In genomic region chr4:119462457-119462856, GRCm38 (mm10) we compare ENCODE assay signal across 12 mouse cellular contexts. TPM values are rescaled to one million over a fixed set of nuclear protein-coding genes. Genes with fewer than 3 reads are reported as not detected.
DNase-seq lines count a peak whose midpoint lies in the region; ATAC-seq and TF ChIP-seq lines count a peak whose summit lies in the region.
"Had no signal": no experiment of that assay in that cellular context is flagged by ENCODE, and none has a peak within 500 bp of the region (broad histone marks: within the 10 kb centered on the region; RNA-seq: fewer than 3 reads in every experiment).

No protein-coding gene starts in this region.

- H3K79me2 ChIP-seq in heart, adult 2 months (replicated peaks; ENCODE audit: control insufficient read depth, insufficient read depth, low read length), result no peaks in the 10 kb centered on the region

- H3K4me3 ChIP-seq in heart, embryonic 13.5 days, result no peak overlapping the region
- no peak overlapping the region for H3K4me3 ChIP-seq in heart, adult 2 months
- no peak overlapping the region for H3K4me3 ChIP-seq in lung, embryonic 15.5 days
- H3K4me3 ChIP-seq in hindbrain, embryonic 14.5 days (replicated peaks; ENCODE audit: low read length), result no peak overlapping the region
- no peak overlapping the region for H3K4me3 ChIP-seq in neural tube, embryonic 13.5 days
- H3K4me3 ChIP-seq in liver, embryonic 12.5 days, result no peak overlapping the region
- H3K4me3 ChIP-seq: layer of hippocampus, adult 2 months; liver, embryonic 15.5 days had no signal

- H3K4me2 ChIP-seq in heart, embryonic 13.5 days, result peak overlapping the region; percentile 39; the same call in 1 of the 2 replicates
- H3K4me2 ChIP-seq in lung, embryonic 15.5 days, result no peak overlapping the region
- H3K4me2 ChIP-seq in hindbrain, embryonic 14.5 days (replicated peaks), result no peak overlapping the region
- peak overlapping the region; percentile 19 for H3K4me2 ChIP-seq in neural tube, embryonic 13.5 days
- H3K4me2 ChIP-seq in liver, embryonic 12.5 days, result no peak overlapping the region
- H3K4me2 ChIP-seq: liver, embryonic 15.5 days had no signal

- 82% methylated on average over 3 of the region's 3 CpGs for WGBS in heart, embryonic 13.5 days
- 75% methylated on average over 3 of the region's 3 CpGs for WGBS in heart, adult 2 months
- 68% methylated on average over 3 of the region's 3 CpGs for WGBS in lung, embryonic 15.5 days
- WGBS in hindbrain, embryonic 14.5 days, result 87% methylated on average over 3 of the region's 3 CpGs
- WGBS in neural tube, embryonic 13.5 days, result 87% methylated on average over 3 of the region's 3 CpGs
- WGBS in liver, embryonic 12.5 days (ENCODE audit: insufficient replicate concordance), result 51% methylated on average over 3 of the region's 3 CpGs

- H3K9me3 ChIP-seq in heart, embryonic 13.5 days, result no peaks in the 10 kb centered on the region
- H3K9me3 ChIP-seq in lung, embryonic 15.5 days, result no peaks in the 10 kb centered on the region
- no peaks in the 10 kb centered on the region for H3K9me3 ChIP-seq in hindbrain, embryonic 14.5 days (ENCODE audit: control insufficient read depth, low read length)
- H3K9me3 ChIP-seq in neural tube, embryonic 13.5 days, result no peaks in the 10 kb centered on the region
- H3K9me3 ChIP-seq in liver, embryonic 12.5 days (replicated peaks), result no peaks in the 10 kb centered on the region
- H3K9me3 ChIP-seq: liver, embryonic 15.5 days had no signal

- no peaks in the 10 kb centered on the region for H3K36me3 ChIP-seq in heart, embryonic 13.5 days
- no peaks in the 10 kb centered on the region for H3K36me3 ChIP-seq in heart, adult 2 months (ENCODE audit: control insufficient read depth, insufficient read depth, low read length)
- H3K36me3 ChIP-seq in lung, embryonic 15.5 days, result no peaks in the 10 kb centered on the region
- peaks cover 9% of the 10 kb centered on the region; the same call in 1 of the 2 replicates for H3K36me3 ChIP-seq in hindbrain, embryonic 14.5 days (replicated peaks; ENCODE audit: control insufficient read depth, insufficient read depth)
- H3K36me3 ChIP-seq in neural tube, embryonic 13.5 days, result no peaks in the 10 kb centered on the region
- no peaks in the 10 kb centered on the region for H3K36me3 ChIP-seq in liver, embryonic 12.5 days
- H3K36me3 ChIP-seq: liver, embryonic 15.5 days had no signal

- intact Hi-C loops in heart, adult 2 months (cut with DNase I), result loop anchor here (2.0 kb wide), 1 partner anchor 34 kb away; no protein-coding TSS in a partner anchor

- no peak for DNase-seq in heart, adult 2 months
- no peak for DNase-seq in lung, postnatal 25 days (ENCODE audit: low spot score)
- DNase-seq in hindbrain, embryonic 14.5 days (ENCODE audit: low spot score), result no peak
- DNase-seq in urinary bladder, postnatal 14 days (ENCODE audit: low spot score), result no peak

- peak overlapping the region; percentile 69 for H3K27ac ChIP-seq in heart, embryonic 13.5 days (replicated peaks)
- H3K27ac ChIP-seq in heart, adult 2 months, result no peak overlapping the region; the same call in 1 of the 2 replicates
- H3K27ac ChIP-seq in lung, embryonic 15.5 days, result peak overlapping the region; percentile 60; the same call in 1 of the 2 replicates
- H3K27ac ChIP-seq in hindbrain, embryonic 14.5 days, result peak overlapping the region; percentile 88
- peak overlapping the region; percentile 91 for H3K27ac ChIP-seq in neural tube, embryonic 13.5 days (replicated peaks)
- H3K27ac ChIP-seq in liver, embryonic 12.5 days, result no peak overlapping the region
- H3K27ac ChIP-seq: liver, embryonic 15.5 days had no signal

- ATAC-seq in heart, embryonic 13.5 days (ENCODE audit: extremely low read depth, insufficient number of reproducible peaks, low FRiP score, low TSS enrichment), result no peak
- ATAC-seq in lung, embryonic 15.5 days (ENCODE audit: borderline replicate concordance, extremely low read depth, low FRiP score, low TSS enrichment), result no peak
- ATAC-seq in hindbrain, embryonic 14.5 days (ENCODE audit: low FRiP score), result no peak
- 0 out of 2 replicates have a peak, but pooled peaks have one; percentile 4 for ATAC-seq in neural tube, embryonic 13.5 days (ENCODE audit: low read depth)
- no peak for ATAC-seq in liver, embryonic 12.5 days
- ATAC-seq: CD4-positive, CD25-positive, alpha-beta regulatory T cell, adult 4 months had no signal

- H3K9ac ChIP-seq in heart, embryonic 13.5 days, result no peak overlapping the region
- no peak overlapping the region for H3K9ac ChIP-seq in heart, adult 2 months (ENCODE audit: low read depth, low read length)
- H3K9ac ChIP-seq in lung, embryonic 15.5 days, result no peak overlapping the region
- H3K9ac ChIP-seq in hindbrain, embryonic 14.5 days, result no peak overlapping the region
- H3K9ac ChIP-seq in neural tube, embryonic 13.5 days, result peak overlapping the region; percentile 41; the same call in 1 of the 2 replicates
- no peak overlapping the region for H3K9ac ChIP-seq in liver, embryonic 12.5 days
- H3K9ac ChIP-seq: liver, embryonic 15.5 days had no signal

- TF ChIP-seq POLR2A in heart, adult 2 months (IDR thresholded peaks at IDR 0.05; ENCODE audit: insufficient read depth, low read depth, low read length), result no peak

- H3K27me3 ChIP-seq in heart, embryonic 13.5 days (replicated peaks), result no peaks in the 10 kb centered on the region
- H3K27me3 ChIP-seq in heart, adult 2 months (ENCODE audit: control insufficient read depth, insufficient read depth, low read length), result no peaks in the 10 kb centered on the region
- H3K27me3 ChIP-seq in lung, embryonic 15.5 days, result no peaks in the 10 kb centered on the region
- H3K27me3 ChIP-seq in hindbrain, embryonic 14.5 days (ENCODE audit: control insufficient read depth, insufficient read depth, low read length), result no peaks in the 10 kb centered on the region
- no peaks in the 10 kb centered on the region for H3K27me3 ChIP-seq in neural tube, embryonic 13.5 days
- no peaks in the 10 kb centered on the region for H3K27me3 ChIP-seq in liver, embryonic 12.5 days (replicated peaks)
- H3K27me3 ChIP-seq: liver, embryonic 15.5 days had no signal

- H3K4me1 ChIP-seq in heart, embryonic 13.5 days, result peaks cover 41% of the 10 kb centered on the region
- peaks cover 4% of the 10 kb centered on the region for H3K4me1 ChIP-seq in heart, adult 2 months (ENCODE audit: control insufficient read depth, insufficient read depth, low read length)
- peaks cover 27% of the 10 kb centered on the region for H3K4me1 ChIP-seq in lung, embryonic 15.5 days
- peaks cover 29% of the 10 kb centered on the region for H3K4me1 ChIP-seq in hindbrain, embryonic 14.5 days (replicated peaks; ENCODE audit: control insufficient read depth, insufficient read depth, low read length)
- H3K4me1 ChIP-seq in neural tube, embryonic 13.5 days (replicated peaks), result peaks cover 46% of the 10 kb centered on the region
- no peaks in the 10 kb centered on the region for H3K4me1 ChIP-seq in liver, embryonic 12.5 days
- H3K4me1 ChIP-seq: liver, embryonic 15.5 days had no signal

- TF ChIP-seq EP300 in heart, adult 2 months (IDR thresholded peaks at IDR 0.05; ENCODE audit: insufficient read depth, low read depth, low read length), result no peak

- no peak for TF ChIP-seq CTCF in heart, adult 2 months (IDR thresholded peaks at IDR 0.05)

RNA-seq across cellular contexts. Expression of gene Rimkla, which starts 30.0 kb away (rescaled TPM):
- polyA plus RNA-seq in heart, embryonic 13.5 days (2015; fragmentation: Nextera tagmentation; extraction: Ambion mirVana), result 4.1 and 4.4 TPM in 2 replicates
- under 1 TPM; 0.66 to 0.70 TPM for total RNA-seq in heart, adult 2 months (2021)
- 0.56 and 1.1 TPM in 2 replicates for polyA plus RNA-seq in heart, adult 2 months (2012; rRNA removed)
- 1.0 and 1.2 TPM in 2 replicates for polyA plus RNA-seq in lung, embryonic 15.5 days (2015; fragmentation: Nextera tagmentation; extraction: Ambion mirVana)
- 30.5 and 37.8 TPM in 2 replicates for polyA plus RNA-seq in hindbrain, embryonic 14.5 days (2014; fragmentation: Nextera tagmentation; extraction: Ambion mirVana)
- 26.3 and 28.7 TPM in 2 replicates for polyA plus RNA-seq in neural tube, embryonic 13.5 days (2015; fragmentation: Nextera tagmentation; extraction: Ambion mirVana)
- 0.04 and 0.08 TPM in 2 replicates for polyA plus RNA-seq in liver, embryonic 12.5 days (2016; fragmentation: Nextera tagmentation; extraction: Ambion mirVana)
- total RNA-seq: hematopoietic stem cell, adult 5-6 weeks had no signal
- polyA plus RNA-seq: liver, embryonic 15.5 days had no signal

RNA-seq across cellular contexts. Expression of gene Zmynd12, which starts 39.8 kb away (rescaled TPM):
- polyA plus RNA-seq in heart, embryonic 13.5 days (2015; fragmentation: Nextera tagmentation; extraction: Ambion mirVana), result 0.13 and 0.29 TPM in 2 replicates
- not detected for total RNA-seq in heart, adult 2 months (2021)
- polyA plus RNA-seq in heart, adult 2 months (2012; rRNA removed), result 0.74 TPM in 1 of 2 replicates, not detected in the other
- polyA plus RNA-seq in lung, embryonic 15.5 days (2015; fragmentation: Nextera tagmentation; extraction: Ambion mirVana), result 0.59 and 0.68 TPM in 2 replicates
- polyA plus RNA-seq in hindbrain, embryonic 14.5 days (2014; fragmentation: Nextera tagmentation; extraction: Ambion mirVana), result 0.23 and 0.83 TPM in 2 replicates
- 0.50 TPM in 1 of 2 replicates, not detected in the other for polyA plus RNA-seq in neural tube, embryonic 13.5 days (2015; fragmentation: Nextera tagmentation; extraction: Ambion mirVana)
- polyA plus RNA-seq in liver, embryonic 12.5 days (2016; fragmentation: Nextera tagmentation; extraction: Ambion mirVana), result 0.16 and 0.23 TPM in 2 replicates

RNA-seq across cellular contexts. Expression of gene Ppcs, which starts 40.2 kb away (rescaled TPM):
- polyA plus RNA-seq in heart, embryonic 13.5 days (2015; fragmentation: Nextera tagmentation; extraction: Ambion mirVana), result 28.0 and 28.9 TPM in 2 replicates
- 1 to 10 TPM; 7.8 to 9.2 TPM for total RNA-seq in heart, adult 2 months (2021)
- 10.6 and 11.2 TPM in 2 replicates for polyA plus RNA-seq in heart, adult 2 months (2012; rRNA removed)
- 35.1 and 36.2 TPM in 2 replicates for polyA plus RNA-seq in lung, embryonic 15.5 days (2015; fragmentation: Nextera tagmentation; extraction: Ambion mirVana)
- polyA plus RNA-seq in hindbrain, embryonic 14.5 days (2014; fragmentation: Nextera tagmentation; extraction: Ambion mirVana), result 23.4 and 25.6 TPM in 2 replicates
- 21.9 and 23.3 TPM in 2 replicates for polyA plus RNA-seq in neural tube, embryonic 13.5 days (2015; fragmentation: Nextera tagmentation; extraction: Ambion mirVana)
- polyA plus RNA-seq in liver, embryonic 12.5 days (2016; fragmentation: Nextera tagmentation; extraction: Ambion mirVana), result 20.2 and 20.9 TPM in 2 replicates

RNA-seq across cellular contexts. Expression of gene Ccdc30, which starts 47.1 kb away (rescaled TPM):
- 1.9 and 2.9 TPM in 2 replicates for polyA plus RNA-seq in heart, embryonic 13.5 days (2015; fragmentation: Nextera tagmentation; extraction: Ambion mirVana)
- under 1 TPM in 1 of 2 experiments, not detected in 1; 0.52 TPM for total RNA-seq in heart, adult 2 months (2021)
- 0.41 TPM in 1 of 2 replicates, not detected in the other for polyA plus RNA-seq in heart, adult 2 months (2012; rRNA removed)
- 5.2 and 5.6 TPM in 2 replicates for polyA plus RNA-seq in lung, embryonic 15.5 days (2015; fragmentation: Nextera tagmentation; extraction: Ambion mirVana)
- polyA plus RNA-seq in hindbrain, embryonic 14.5 days (2014; fragmentation: Nextera tagmentation; extraction: Ambion mirVana), result 19.7 and 20.9 TPM in 2 replicates
- polyA plus RNA-seq in neural tube, embryonic 13.5 days (2015; fragmentation: Nextera tagmentation; extraction: Ambion mirVana), result 17.3 and 17.9 TPM in 2 replicates
- 1.4 and 1.9 TPM in 2 replicates for polyA plus RNA-seq in liver, embryonic 12.5 days (2016; fragmentation: Nextera tagmentation; extraction: Ambion mirVana)

Comparison
In these comparisons a context has a peak if more than half of its experiments do, and no peak if none do; other contexts are left out.
1. H3K27ac ChIP-seq: peak in heart, embryonic 13.5 days (single experiment), lung, embryonic 15.5 days (single experiment), hindbrain, embryonic 14.5 days (single experiment) and neural tube, embryonic 13.5 days (single experiment); none in heart, adult 2 months (single experiment) and liver, embryonic 12.5 days (single experiment).
2. H3K4me2 ChIP-seq: peak in heart, embryonic 13.5 days (single experiment) and neural tube, embryonic 13.5 days (single experiment); none in lung, embryonic 15.5 days (single experiment), hindbrain, embryonic 14.5 days (single experiment) and liver, embryonic 12.5 days (single experiment).